10 mouse cellular contexts compared by ENCODE assay signal in the genomic region with DNA sequence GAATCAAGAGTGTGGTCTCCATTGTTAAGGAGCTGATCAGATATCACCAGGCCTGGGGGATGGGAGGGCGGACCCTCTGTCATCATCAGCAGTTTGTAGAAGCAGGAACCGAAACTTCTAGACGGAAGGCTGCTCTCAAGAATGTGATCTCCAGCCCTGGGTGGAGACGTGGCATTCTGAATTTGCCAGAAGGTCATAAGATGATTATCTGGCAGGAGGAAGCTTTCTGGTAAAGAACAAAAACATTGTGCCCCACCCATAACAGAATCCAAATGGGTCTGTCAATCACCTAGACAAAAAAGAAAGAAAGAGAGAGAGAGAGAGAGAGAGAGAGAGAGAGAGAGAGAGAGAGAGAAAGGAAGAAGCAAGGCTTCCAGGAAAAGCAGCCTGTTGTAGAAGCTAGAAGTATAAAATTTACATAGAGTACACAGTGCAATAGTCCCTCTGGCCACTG.
DNase-seq lines count a peak whose midpoint lies in the region; ATAC-seq lines count a peak whose summit lies in the region.
"Had no signal": no experiment of that assay in that cellular context is flagged by ENCODE, and none has a peak within 500 bp of the region (broad histone marks: within the 10 kb centered on the region; RNA-seq: fewer than 3 reads in every experiment).

No protein-coding gene starts in this region.

- 25% methylated on average over 4 of the region's 4 CpGs for WGBS in liver, embryonic 11.5 days
- WGBS in midbrain, embryonic 16.5 days = 48% methylated on average over 4 of the region's 4 CpGs

- ATAC-seq in liver, embryonic 11.5 days (replicated peaks; ENCODE audit: low FRiP score) = peak; percentile 42
- peak; percentile 88 for ATAC-seq in monocyte, adult 5-6 weeks (replicated peaks; ENCODE audit: insufficient number of reproducible peaks, low FRiP score, low TSS enrichment, poor library complexity, severe bottlenecking)
- ATAC-seq in midbrain, embryonic 16.5 days = no peak
- ATAC-seq in frontal cortex, adult (ENCODE audit: low TSS enrichment) = no peak

- DNase-seq in kidney, adult 9 months = peak; percentile 14
- DNase-seq in kidney, postnatal 10 days = no peak
- peak; percentile 29 for DNase-seq in WW6 (ENCODE audit: low read depth, low spot score)
- peak; percentile 47 for DNase-seq in liver, embryonic 11.5 days (ENCODE audit: low spot score)
- no peak for DNase-seq in cerebellum, postnatal 14 days

- H3K9me3 ChIP-seq in liver, embryonic 11.5 days (ENCODE audit: control insufficient read depth, low read length) = no peaks in the 10 kb centered on the region
- no peaks in the 10 kb centered on the region for H3K9me3 ChIP-seq in midbrain, embryonic 16.5 days (replicated peaks; ENCODE audit: control insufficient read depth, low read length, poor library complexity, severe bottlenecking)
- H3K9me3 ChIP-seq: embryonic facial prominence, embryonic 13.5 days; limb, embryonic 13.5 days had no signal

- no peak overlapping the region for H3K4me3 ChIP-seq in liver, embryonic 11.5 days (ENCODE audit: low read depth, low read length)
- no peak overlapping the region for H3K4me3 ChIP-seq in midbrain, embryonic 16.5 days (ENCODE audit: low read depth, low read length)
- H3K4me3 ChIP-seq: embryonic facial prominence, embryonic 13.5 days; limb, embryonic 13.5 days had no signal

- H3K4me1 ChIP-seq in liver, embryonic 11.5 days (replicated peaks; ENCODE audit: control insufficient read depth, insufficient read depth, low read length) = peaks cover 13% of the 10 kb centered on the region
- H3K4me1 ChIP-seq in midbrain, embryonic 16.5 days (ENCODE audit: control insufficient read depth, insufficient read depth, low read length) = peaks cover 16% of the 10 kb centered on the region
- H3K4me1 ChIP-seq: limb, embryonic 13.5 days had no signal

- peak overlapping the region; percentile 82 for H3K27ac ChIP-seq in liver, embryonic 11.5 days (ENCODE audit: low read depth, low read length)
- no peak overlapping the region for H3K27ac ChIP-seq in midbrain, embryonic 16.5 days (ENCODE audit: low read length)
- H3K27ac ChIP-seq: embryonic facial prominence, embryonic 13.5 days; limb, embryonic 13.5 days had no signal

- peak overlapping the region; percentile 34; the same call in 1 of the 2 replicates for H3K9ac ChIP-seq in liver, embryonic 11.5 days (ENCODE audit: low read depth, low read length)
- H3K9ac ChIP-seq in midbrain, embryonic 16.5 days (ENCODE audit: low read depth, low read length) = no peak overlapping the region
- H3K9ac ChIP-seq: embryonic facial prominence, embryonic 13.5 days; limb, embryonic 13.5 days had no signal

- H3K27me3 ChIP-seq in liver, embryonic 11.5 days (replicated peaks; ENCODE audit: control insufficient read depth, insufficient read depth, low read length) = no peaks in the 10 kb centered on the region
- no peaks in the 10 kb centered on the region for H3K27me3 ChIP-seq in midbrain, embryonic 16.5 days (ENCODE audit: control insufficient read depth, insufficient read depth, low read depth, low read length)
- H3K27me3 ChIP-seq: embryonic facial prominence, embryonic 13.5 days; limb, embryonic 13.5 days had no signal

- H3K36me3 ChIP-seq in liver, embryonic 11.5 days (ENCODE audit: control insufficient read depth, insufficient read depth, low read length) = no peaks in the 10 kb centered on the region
- H3K36me3 ChIP-seq in midbrain, embryonic 16.5 days (ENCODE audit: control insufficient read depth, insufficient read depth, low read length) = no peaks in the 10 kb centered on the region
- H3K36me3 ChIP-seq: embryonic facial prominence, embryonic 13.5 days; limb, embryonic 13.5 days had no signal

- peak overlapping the region; percentile 10; the same call in 1 of the 2 replicates for H3K4me2 ChIP-seq in liver, embryonic 11.5 days
- H3K4me2 ChIP-seq in midbrain, embryonic 16.5 days (ENCODE audit: low read length) = no peak overlapping the region
- H3K4me2 ChIP-seq: embryonic facial prominence, embryonic 13.5 days; limb, embryonic 13.5 days had no signal

Comparison
In these comparisons a context has a peak if more than half of its experiments do, and no peak if none do; other contexts are left out.
1. DNase-seq: peak in kidney, adult 9 months (single experiment), WW6 (single experiment) and liver, embryonic 11.5 days (single experiment); none in kidney, postnatal 10 days (single experiment) and cerebellum, postnatal 14 days (0 of 2).
2. ATAC-seq: peak in liver, embryonic 11.5 days (single experiment) and monocyte, adult 5-6 weeks (single experiment); none in midbrain, embryonic 16.5 days (single experiment) and frontal cortex, adult (single experiment).